Mouse (Mus musculus): Measurements from ENCODE around the gene 4430402I18Rik.

The 4430402I18Rik gene

DNA sequence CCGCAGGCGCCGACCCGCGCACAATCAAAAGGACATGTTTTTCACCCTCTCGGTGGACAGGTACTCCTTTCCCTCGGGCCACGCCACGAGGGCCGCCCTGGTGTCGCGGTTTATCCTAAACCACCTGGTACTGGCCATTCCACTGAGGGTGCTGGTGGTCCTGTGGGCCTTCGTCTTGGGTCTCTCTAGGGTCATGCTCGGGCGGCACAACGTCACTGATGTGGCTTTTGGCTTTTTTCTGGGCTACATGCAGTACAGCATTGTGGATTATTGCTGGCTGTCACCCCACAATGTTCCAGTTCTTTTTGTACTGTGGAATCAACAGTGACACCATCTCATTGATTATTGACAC is 3.1 kb downstream of the 4430402I18Rik start:
- DNase-seq = no peak

DNA sequence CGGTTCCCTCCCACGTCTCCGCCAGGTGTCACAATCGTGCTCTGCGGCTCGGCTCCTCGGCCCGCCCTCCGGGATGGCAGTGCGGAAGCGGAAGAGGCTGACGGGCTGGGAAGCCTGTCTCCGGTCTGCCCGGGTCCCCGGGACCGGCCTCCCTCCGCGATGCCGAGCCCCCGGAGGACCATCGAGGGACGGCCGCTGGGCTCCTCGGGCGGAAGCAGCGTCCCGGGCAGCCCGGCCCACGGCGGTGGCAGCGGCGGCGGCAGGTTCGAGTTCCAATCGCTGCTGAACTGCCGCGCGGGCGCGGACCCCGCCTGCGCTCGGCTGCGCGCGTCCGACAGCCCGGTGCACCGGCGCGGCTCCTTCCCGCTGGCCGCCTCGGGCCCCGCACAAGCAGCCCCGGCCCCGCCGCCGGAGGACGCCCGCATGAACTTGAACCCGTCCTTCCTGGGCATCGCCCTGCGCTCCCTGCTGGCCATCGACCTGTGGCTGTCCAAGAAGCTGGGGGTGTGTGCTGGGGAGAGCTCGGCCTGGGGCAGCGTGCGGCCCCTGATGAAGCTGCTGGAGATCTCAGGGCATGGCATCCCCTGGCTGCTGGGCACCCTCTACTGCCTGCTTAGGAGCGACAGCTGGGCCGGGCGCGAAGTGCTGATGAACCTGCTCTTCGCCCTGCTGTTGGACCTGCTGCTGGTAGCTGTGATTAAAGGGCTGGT is 3.6 kb downstream of the 4430402I18Rik start, which contains the start of gene Plpp6:
TSS of gene Plpp6 (plus strand) at position 112 of the 710 bp plus-strand sequence.
- DNase-seq = peak; percentile 85

DNA sequence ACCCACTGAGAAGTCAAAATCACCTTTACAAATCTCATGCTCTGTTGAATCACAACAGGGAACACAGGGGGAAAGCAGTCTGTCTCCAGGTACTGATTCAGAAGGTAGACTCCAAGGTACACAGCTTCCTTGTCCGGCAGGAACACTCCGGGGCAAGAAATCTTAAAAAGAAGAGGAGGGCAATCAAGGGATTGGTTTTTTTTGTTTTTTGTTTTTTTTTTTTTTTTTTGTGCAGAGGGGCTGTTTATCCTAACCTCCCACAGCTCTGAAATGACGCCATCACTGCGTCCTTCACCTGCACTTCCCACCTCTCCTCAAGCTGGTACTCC is 4.1 kb downstream of the 4430402I18Rik start:
- DNase-seq = no peak

- DNase-seq = no peak
Observed at GRCm38 (mm10) chr19:28963113-28963512, 4.5 kb downstream of the 4430402I18Rik start.

GRCm38 (mm10) chr19:28951251-28951650 is 16.3 kb downstream of the 4430402I18Rik start:
- no peak for DNase-seq

- no peak for DNase-seq
Observed at GRCm38 (mm10) chr19:28947311-28947710, 20.3 kb downstream of the 4430402I18Rik start.

GRCm38 (mm10) chr19:28946782-28947181 is 20.8 kb downstream of the 4430402I18Rik start:
- DNase-seq = no peak

GRCm38 (mm10) chr19:28941271-28941670 is 26.3 kb downstream of the 4430402I18Rik start:
- no peak for DNase-seq

- DNase-seq = no peak
Observed at GRCm38 (mm10) chr19:28940135-28940874, 27.3 kb downstream of the 4430402I18Rik start.

DNA sequence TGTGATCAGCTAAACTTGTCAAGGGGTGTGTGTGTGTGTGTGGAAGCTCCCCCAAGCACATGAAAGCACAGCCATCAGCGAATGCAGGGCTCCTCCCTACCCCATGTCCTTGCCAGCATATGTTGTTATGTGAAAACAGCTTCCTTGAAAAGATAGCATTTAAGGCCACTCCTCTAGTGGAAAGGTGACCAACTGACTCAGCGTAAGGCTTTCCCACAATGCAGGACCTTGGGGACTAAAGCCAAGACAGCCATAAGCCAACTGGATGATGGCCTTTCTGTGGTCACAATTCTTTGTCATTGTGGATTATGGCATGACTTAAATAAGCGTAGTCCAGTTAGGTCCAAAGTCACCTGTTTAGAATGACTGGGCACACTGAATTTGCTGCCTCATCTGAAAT is 32.7 kb downstream of the 4430402I18Rik start:
- DNase-seq = no peak

- peak; percentile 92 for DNase-seq
Observed at GRCm38 (mm10) chr19:28929034-28929433, 38.6 kb downstream of the 4430402I18Rik start.

- DNase-seq = no peak
Observed at GRCm38 (mm10) chr19:28927396-28927795, 40.2 kb downstream of the 4430402I18Rik start.

- DNase-seq = no peak
Observed at GRCm38 (mm10) chr19:28926366-28926765, 41.2 kb downstream of the 4430402I18Rik start.

DNA sequence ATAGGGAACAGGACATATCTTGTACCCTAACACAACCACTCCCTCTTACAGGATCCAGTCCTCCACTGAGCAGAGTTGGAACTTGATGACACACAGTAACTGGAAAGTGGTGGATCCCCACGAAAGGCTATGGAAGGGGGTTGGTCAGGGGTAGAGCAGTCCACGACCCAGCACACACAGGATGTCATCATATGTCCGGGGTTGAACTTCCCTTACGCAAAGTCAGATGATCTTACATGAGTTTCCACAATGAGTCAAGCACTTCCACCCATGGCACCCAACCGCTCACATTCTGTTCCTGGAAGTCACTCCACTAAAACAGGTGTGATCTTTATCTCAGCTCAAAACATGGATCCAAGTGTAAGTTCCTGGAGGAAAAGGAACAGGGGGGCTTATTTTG is 49.8 kb downstream of the 4430402I18Rik start:
- peak; percentile 19 for DNase-seq

- DNase-seq = peak; percentile 41
Observed at GRCm38 (mm10) chr19:28916492-28916891, 51.1 kb downstream of the 4430402I18Rik start.

GRCm38 (mm10) chr19:28915602-28916250 is 51.9 kb downstream of the 4430402I18Rik start:
- DNase-seq = no peak

GRCm38 (mm10) chr19:28914598-28914997 is 53.0 kb downstream of the 4430402I18Rik start:
- DNase-seq = no peak

DNA sequence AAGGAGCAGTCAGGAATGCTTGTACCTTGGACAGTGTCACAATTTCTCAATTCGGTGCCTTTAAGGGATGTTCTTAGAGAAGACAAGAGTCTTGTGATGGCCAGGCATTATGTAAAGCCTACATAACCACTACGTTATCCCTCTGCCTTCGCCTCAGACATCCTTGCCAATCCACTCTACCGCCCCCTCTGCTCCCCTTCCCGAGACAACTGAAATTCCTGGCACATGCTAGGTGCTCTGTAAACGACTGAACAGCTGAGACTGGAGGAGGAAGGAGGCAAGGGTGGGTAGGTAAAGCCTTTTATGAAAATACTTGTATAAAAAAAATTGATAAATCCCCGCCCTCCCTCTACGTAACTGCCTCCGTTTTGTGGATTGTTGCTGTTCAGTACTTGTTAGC is 58.9 kb downstream of the 4430402I18Rik start:
- DNase-seq = no peak

GRCm38 (mm10) chr19:28908186-28908585 is 59.4 kb downstream of the 4430402I18Rik start:
- DNase-seq = no peak

DNA sequence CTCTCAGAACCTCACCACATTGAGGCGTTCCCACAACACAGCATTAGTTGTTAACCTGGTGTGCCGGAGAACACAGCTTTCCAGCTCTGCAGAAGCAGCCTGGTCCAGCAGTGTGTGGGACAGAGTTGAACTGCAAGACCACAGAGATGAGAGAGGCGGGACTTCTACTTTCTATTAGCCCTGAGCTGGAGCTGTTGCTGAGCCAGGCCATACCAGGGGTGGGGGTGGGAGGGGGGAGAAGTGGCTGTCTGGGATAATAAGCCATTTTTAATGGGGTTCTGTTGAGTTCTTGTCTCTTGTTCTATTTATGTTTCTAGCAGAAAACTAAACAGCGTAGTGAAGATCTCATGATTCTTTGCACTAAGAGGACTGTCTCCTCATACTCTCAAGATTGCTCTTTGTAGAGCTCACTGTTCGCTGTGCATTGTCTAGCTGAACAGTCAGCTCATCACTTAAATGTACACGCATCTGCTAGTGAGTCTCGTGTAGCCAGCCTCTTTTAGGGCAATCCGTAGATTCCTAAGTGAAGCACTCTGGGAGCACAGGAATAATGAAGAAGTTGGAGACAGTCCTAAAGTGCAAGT is 64.0 kb downstream of the 4430402I18Rik start:
- no peak for DNase-seq

GRCm38 (mm10) chr19:28902806-28903205 is 64.8 kb downstream of the 4430402I18Rik start:
- DNase-seq = no peak

DNA sequence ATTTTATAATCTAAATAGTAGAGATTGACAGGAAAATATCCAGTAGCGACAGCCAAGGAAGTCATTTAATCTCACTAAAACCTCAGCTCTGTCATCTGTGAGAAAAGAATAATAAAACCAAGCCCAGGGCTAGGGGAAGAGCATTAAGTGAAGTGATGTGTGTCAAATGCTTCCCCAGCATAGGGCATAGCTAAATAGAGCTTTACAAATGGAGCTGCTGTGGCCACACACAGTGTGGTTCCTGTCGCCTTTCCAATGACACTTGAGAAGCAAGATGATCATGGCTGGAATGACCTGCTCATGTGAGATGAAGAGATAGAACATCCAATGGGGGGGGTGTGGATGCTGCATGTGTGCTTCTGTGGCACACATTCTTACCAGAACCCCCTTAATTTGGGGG is 65.5 kb downstream of the 4430402I18Rik start:
- DNase-seq = no peak

DNA sequence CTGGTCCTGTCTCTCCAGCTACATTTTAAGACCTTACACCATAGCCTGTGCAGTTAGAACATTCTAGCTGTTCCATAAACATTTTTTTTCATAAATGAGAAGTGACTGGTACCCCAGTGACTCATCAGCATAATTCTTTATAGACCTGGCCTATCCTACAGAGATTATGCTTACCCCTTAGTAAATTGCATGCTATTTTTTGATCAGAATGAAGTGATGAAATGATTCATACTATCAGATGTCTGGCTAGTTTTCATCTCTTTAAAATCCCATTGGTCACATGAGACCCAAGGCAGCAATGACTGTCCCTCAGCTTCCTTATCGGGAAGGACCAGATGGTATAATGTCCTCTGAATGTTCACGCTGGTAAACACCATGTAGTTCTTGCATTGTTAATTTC is 66.8 kb downstream of the 4430402I18Rik start:
- no peak for DNase-seq

DNA sequence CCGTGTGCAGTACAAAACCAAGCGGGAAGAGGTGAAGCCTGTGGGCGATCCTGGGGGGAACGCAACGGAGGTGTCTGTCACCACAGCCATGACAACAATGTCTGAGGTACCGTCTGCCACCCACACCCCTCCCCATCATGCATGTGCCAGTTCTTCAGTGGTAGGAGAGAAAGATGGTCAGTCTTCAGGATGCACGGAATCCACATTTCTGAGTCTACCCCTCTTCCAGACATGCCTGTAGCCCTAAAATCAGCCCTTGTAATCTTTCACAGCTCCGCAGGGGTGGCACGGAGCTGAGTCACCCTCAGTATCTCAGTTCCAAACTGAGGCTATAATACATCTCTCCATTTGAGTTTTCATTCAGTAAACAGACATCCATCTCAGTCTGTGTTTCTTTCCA is 70.1 kb downstream of the 4430402I18Rik start:
- no peak for DNase-seq
